Mouse (Mus musculus) kidney, adult 2 months (tissue): Measurements from ENCODE around the gene Trim71.

Source experiments
- CTCF ChIP-seq: fragments of 200-500 bp; conservative IDR thresholded peaks from 2 replicates; pipeline ENCODE4 v1.5.1; 2011; ENCODE audit warnings: low read depth, mild to moderate bottlenecking, control low read depth, low read length, moderate library complexity, mixed read lengths; ENCODE audit not compliant: insufficient read depth, insufficient read length
- POLR2A ChIP-seq: fragments of 200-500 bp; IDR thresholded peaks from one replicate; pipeline ENCODE4 v1.6.1; 2011; ENCODE audit warnings: low read depth, low read length, control low read depth

DNA sequence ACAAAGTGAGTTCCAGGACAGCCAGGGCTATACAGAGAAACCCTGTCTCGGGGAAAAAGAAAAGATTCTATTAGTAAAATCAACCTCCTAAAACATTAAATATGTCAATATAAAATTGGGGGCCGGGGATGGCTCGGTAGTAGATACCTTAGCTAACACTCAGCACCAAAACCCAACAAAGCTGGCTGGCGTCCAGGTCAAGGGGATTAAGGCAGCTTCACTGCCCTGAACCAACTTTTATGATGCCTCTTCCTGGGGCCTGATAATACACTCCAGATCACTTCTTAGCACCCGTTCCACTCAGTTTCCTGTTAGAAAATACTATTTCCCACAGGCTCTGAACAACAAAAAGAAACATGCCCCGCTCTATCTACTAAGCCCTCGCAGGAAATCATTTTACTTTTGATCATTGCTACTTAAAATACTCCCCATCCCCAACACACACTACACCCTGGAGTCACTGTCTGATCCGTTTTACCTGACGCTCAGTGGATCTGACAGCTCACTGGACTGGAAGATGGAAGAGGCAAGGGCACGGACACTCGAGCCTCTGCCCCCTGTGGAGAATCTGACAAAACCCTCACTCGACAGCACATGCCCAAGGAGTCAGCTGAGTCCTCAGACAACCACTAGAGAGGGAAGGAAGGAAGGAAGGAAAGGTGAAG lies 39.8 kb upstream of the Trim71 start:
- TF ChIP-seq CTCF, result no peak
- TF ChIP-seq POLR2A, result no peak
